Mouse (Mus musculus): ENCODE data around the gene Trnau1ap. TPM values are rescaled to one million over a fixed set of nuclear protein-coding genes. Genes with fewer than 3 reads are reported as not detected.

Trnau1ap gene
- polyA plus RNA-seq, 1 experiment from 2014 or later, result 79.5 TPM

GRCm38 (mm10) chr4:132355403-132355802 is 26.1 kb upstream of the Trnau1ap start:
- Histone ChIP-seq H3K4me2 (replicated peaks; ENCODE audit: low read depth, low read length) (no peak overlapping the region), H3K9ac (ENCODE audit: low read depth, low read length) (no peak overlapping the region), H3K4me1 (ENCODE audit: control insufficient read depth, insufficient read depth, low read length) (peaks cover 7% of the 10 kb centered on the region), H3K36me3 (ENCODE audit: control insufficient read depth, insufficient read depth, low read length) (peaks cover 59% of the 10 kb centered on the region), H3K27me3 (ENCODE audit: control insufficient read depth, insufficient read depth, low read length) (no peaks in the 10 kb centered on the region), H3K9me3 (ENCODE audit: control insufficient read depth, low read length) (no peaks in the 10 kb centered on the region), H3K4me3 (ENCODE audit: low read length) (no peak overlapping the region), H3K27ac (ENCODE audit: low read depth, low read length) (no peak overlapping the region)
- 91% methylated on average over 3 of the region's 3 CpGs for WGBS
- no peak for ATAC-seq (ENCODE audit: low FRiP score, low TSS enrichment)

GRCm38 (mm10) chr4:132354571-132354970 is 25.2 kb upstream of the Trnau1ap start:
- H3K4me1 ChIP-seq (ENCODE audit: control insufficient read depth, insufficient read depth, low read length), result peaks cover 7% of the 10 kb centered on the region
- no peak overlapping the region for H3K4me3 ChIP-seq (ENCODE audit: low read length)
- WGBS, result 92% methylated on average over 4 of the region's 4 CpGs
- H3K27ac ChIP-seq (ENCODE audit: low read depth, low read length), result no peak overlapping the region
- peaks cover 57% of the 10 kb centered on the region for H3K36me3 ChIP-seq (ENCODE audit: control insufficient read depth, insufficient read depth, low read length)
- H3K4me2 ChIP-seq (replicated peaks; ENCODE audit: low read depth, low read length), result no peak overlapping the region
- no peaks in the 10 kb centered on the region for H3K27me3 ChIP-seq (ENCODE audit: control insufficient read depth, insufficient read depth, low read length)
- no peaks in the 10 kb centered on the region for H3K9me3 ChIP-seq (ENCODE audit: control insufficient read depth, low read length)
- H3K9ac ChIP-seq (ENCODE audit: low read depth, low read length), result no peak overlapping the region
- no peak for ATAC-seq (ENCODE audit: low FRiP score, low TSS enrichment)

DNA sequence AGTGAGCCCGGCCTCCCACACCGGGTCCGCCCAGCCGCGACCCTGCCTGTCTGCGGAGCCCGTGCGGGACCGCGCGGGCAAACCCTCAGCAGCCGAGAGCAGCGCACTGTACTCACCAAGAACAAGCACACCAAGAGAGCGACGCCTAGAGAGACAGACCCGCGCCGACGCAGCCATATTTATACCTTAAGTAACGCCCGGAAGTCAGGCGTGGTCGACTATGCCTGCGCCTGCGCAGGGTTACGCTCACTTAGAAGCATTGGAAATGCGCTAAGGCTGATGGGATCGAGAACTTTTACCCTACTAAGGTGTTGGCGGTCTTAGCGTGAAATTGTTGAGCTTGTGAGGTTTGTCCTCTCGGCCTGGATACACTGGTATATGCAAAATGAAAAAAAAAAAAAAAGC is 24.1 kb upstream of the Trnau1ap start, which contains the start of gene Rcc1:
Gene Rcc1 (minus strand): TSS at position 125 of the 405 bp plus-strand sequence.
- ATAC-seq (ENCODE audit: low FRiP score, low TSS enrichment), result peak; percentile 91
- WGBS, result 1% methylated on average over 31 of the region's 31 CpGs
- Histone ChIP-seq H3K9me3 (ENCODE audit: control insufficient read depth, low read length) (no peaks in the 10 kb centered on the region), H3K27me3 (ENCODE audit: control insufficient read depth, insufficient read depth, low read length) (no peaks in the 10 kb centered on the region), H3K4me2 (replicated peaks; ENCODE audit: low read depth, low read length) (peak within 1 kb of the TSS; percentile 67), H3K9ac (ENCODE audit: low read depth, low read length) (peak within 1 kb of the TSS; percentile 91), H3K27ac (ENCODE audit: low read depth, low read length) (peak within 1 kb of the TSS; percentile 96), H3K4me3 (ENCODE audit: low read length) (peak within 1 kb of the TSS; percentile 83), H3K36me3 (ENCODE audit: control insufficient read depth, insufficient read depth, low read length) (peaks cover 48% of the 10 kb centered on the region), H3K4me1 (ENCODE audit: control insufficient read depth, insufficient read depth, low read length) (peaks cover 7% of the 10 kb centered on the region)

GRCm38 (mm10) chr4:132352739-132353138 is 23.4 kb upstream of the Trnau1ap start:
- Histone ChIP-seq H3K9me3 (ENCODE audit: control insufficient read depth, low read length) (no peaks in the 10 kb centered on the region), H3K4me2 (replicated peaks; ENCODE audit: low read depth, low read length) (peak overlapping the region; percentile 67), H3K4me3 (ENCODE audit: low read length) (peak overlapping the region; percentile 83), H3K4me1 (ENCODE audit: control insufficient read depth, insufficient read depth, low read length) (peaks cover 7% of the 10 kb centered on the region), H3K9ac (ENCODE audit: low read depth, low read length) (peak overlapping the region; percentile 91), H3K36me3 (ENCODE audit: control insufficient read depth, insufficient read depth, low read length) (peaks cover 40% of the 10 kb centered on the region), H3K27me3 (ENCODE audit: control insufficient read depth, insufficient read depth, low read length) (no peaks in the 10 kb centered on the region), H3K27ac (ENCODE audit: low read depth, low read length) (peak overlapping the region; percentile 96)
- ATAC-seq (ENCODE audit: low FRiP score, low TSS enrichment), result no peak
- 0% methylated on average over 14 of the region's 14 CpGs for WGBS

DNA sequence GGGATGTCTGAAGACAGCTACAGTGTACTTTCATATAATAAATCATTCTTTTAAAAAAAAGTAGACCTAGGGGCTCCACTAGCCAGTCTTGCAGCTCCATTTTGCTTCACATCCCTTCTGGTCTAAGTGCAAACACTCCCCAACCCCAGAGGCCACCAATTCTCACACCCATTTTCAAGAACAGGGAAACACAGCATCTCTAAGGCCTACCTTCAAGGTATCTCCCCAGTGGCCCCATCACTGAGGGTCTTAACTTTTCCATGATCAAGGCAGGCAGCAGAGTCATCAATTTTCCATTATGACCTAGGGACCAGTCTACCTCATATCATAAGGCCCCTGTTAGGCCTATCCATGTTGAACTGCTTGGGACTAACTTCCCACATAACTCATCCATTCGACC is 22.1 kb upstream of the Trnau1ap start:
- peaks cover 7% of the 10 kb centered on the region for H3K4me1 ChIP-seq (ENCODE audit: control insufficient read depth, insufficient read depth, low read length)
- no peak for ATAC-seq (ENCODE audit: low FRiP score, low TSS enrichment)
- H3K4me3 ChIP-seq (ENCODE audit: low read length), result peak overlapping the region; percentile 83
- H3K27ac ChIP-seq (ENCODE audit: low read depth, low read length), result 0 out of 2 replicates have a peak overlapping the region, but pooled peaks have one; percentile 18
- H3K36me3 ChIP-seq (ENCODE audit: control insufficient read depth, insufficient read depth, low read length), result peaks cover 27% of the 10 kb centered on the region
- peak overlapping the region; percentile 91; the same call in 1 of the 2 replicates for H3K9ac ChIP-seq (ENCODE audit: low read depth, low read length)
- peak overlapping the region; percentile 67 for H3K4me2 ChIP-seq (replicated peaks; ENCODE audit: low read depth, low read length)
- WGBS, result 57% methylated on average over 1 of the region's 1 CpGs
- no peaks in the 10 kb centered on the region for H3K9me3 ChIP-seq (ENCODE audit: control insufficient read depth, low read length)
- H3K27me3 ChIP-seq (ENCODE audit: control insufficient read depth, insufficient read depth, low read length), result no peaks in the 10 kb centered on the region

- H3K36me3 ChIP-seq (ENCODE audit: control insufficient read depth, insufficient read depth, low read length), result peaks cover 22% of the 10 kb centered on the region
- H3K9ac ChIP-seq (ENCODE audit: low read depth, low read length), result no peak overlapping the region
- no peaks in the 10 kb centered on the region for H3K9me3 ChIP-seq (ENCODE audit: control insufficient read depth, low read length)
- H3K4me3 ChIP-seq (ENCODE audit: low read length), result no peak overlapping the region; the same call in 1 of the 2 replicates
- ATAC-seq (ENCODE audit: low FRiP score, low TSS enrichment), result no peak
- WGBS, result 74% methylated on average over 3 of the region's 3 CpGs
- peaks cover 7% of the 10 kb centered on the region for H3K4me1 ChIP-seq (ENCODE audit: control insufficient read depth, insufficient read depth, low read length)
- H3K27ac ChIP-seq (ENCODE audit: low read depth, low read length), result no peak overlapping the region
- 0 out of 2 replicates have a peak overlapping the region, but pooled peaks have one; percentile 67 for H3K4me2 ChIP-seq (replicated peaks; ENCODE audit: low read depth, low read length)
- no peaks in the 10 kb centered on the region for H3K27me3 ChIP-seq (ENCODE audit: control insufficient read depth, insufficient read depth, low read length)
Observed at GRCm38 (mm10) chr4:132350854-132351253, 21.5 kb upstream of the Trnau1ap start.

GRCm38 (mm10) chr4:132350123-132350740 is 20.9 kb upstream of the Trnau1ap start:
- 50% methylated on average over 2 of the region's 2 CpGs for WGBS

DNA sequence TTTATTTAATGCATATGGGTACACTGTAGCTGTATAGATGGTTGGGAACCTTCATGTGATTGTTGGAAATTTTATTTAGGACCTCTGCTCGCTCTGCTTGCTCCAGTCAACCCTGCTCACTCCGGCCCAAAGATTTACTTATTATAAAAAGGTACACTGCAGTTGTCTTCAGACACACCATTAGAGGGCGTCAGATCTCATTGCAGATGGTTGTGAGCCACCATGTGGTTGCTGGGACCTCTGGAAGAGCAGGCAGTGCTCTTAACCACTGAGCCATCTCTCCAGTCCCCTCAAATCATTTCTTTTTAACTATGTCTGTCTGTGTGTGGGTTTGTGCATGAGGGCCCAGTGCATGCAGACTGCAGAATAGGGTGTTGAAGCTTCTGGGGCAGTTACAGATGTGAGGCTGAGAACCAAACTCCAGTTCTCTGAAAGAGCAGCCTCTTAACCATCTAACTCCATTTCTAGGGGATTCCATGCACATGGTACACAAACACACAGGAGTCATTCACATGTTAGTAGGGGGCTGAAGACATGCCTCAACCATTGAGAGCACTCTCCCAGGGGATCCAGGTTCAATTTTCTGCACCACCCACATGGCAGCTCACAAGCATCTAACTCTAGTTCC is 20.3 kb upstream of the Trnau1ap start:
- 70% methylated on average over 3 of the region's 3 CpGs for WGBS
- H3K4me2 ChIP-seq (replicated peaks; ENCODE audit: low read depth, low read length), result no peak overlapping the region
- no peak overlapping the region for H3K4me3 ChIP-seq (ENCODE audit: low read length)
- H3K36me3 ChIP-seq (ENCODE audit: control insufficient read depth, insufficient read depth, low read length), result peaks cover 22% of the 10 kb centered on the region
- H3K4me1 ChIP-seq (ENCODE audit: control insufficient read depth, insufficient read depth, low read length), result peaks cover 10% of the 10 kb centered on the region
- H3K9me3 ChIP-seq (ENCODE audit: control insufficient read depth, low read length), result no peaks in the 10 kb centered on the region
- no peaks in the 10 kb centered on the region for H3K27me3 ChIP-seq (ENCODE audit: control insufficient read depth, insufficient read depth, low read length)
- H3K9ac ChIP-seq (ENCODE audit: low read depth, low read length), result no peak overlapping the region
- ATAC-seq (ENCODE audit: low FRiP score, low TSS enrichment), result no peak
- no peak overlapping the region for H3K27ac ChIP-seq (ENCODE audit: low read depth, low read length)

More at GRCm38 (mm10) chr4:132350123-132350740, 20.9 kb upstream of the Trnau1ap start:
- Histone ChIP-seq H3K9ac (ENCODE audit: low read depth, low read length) (no peak overlapping the region), H3K4me3 (ENCODE audit: low read length) (no peak overlapping the region), H3K36me3 (ENCODE audit: control insufficient read depth, insufficient read depth, low read length) (peaks cover 22% of the 10 kb centered on the region), H3K27ac (ENCODE audit: low read depth, low read length) (no peak overlapping the region), H3K9me3 (ENCODE audit: control insufficient read depth, low read length) (no peaks in the 10 kb centered on the region), H3K4me2 (replicated peaks; ENCODE audit: low read depth, low read length) (no peak overlapping the region), H3K4me1 (ENCODE audit: control insufficient read depth, insufficient read depth, low read length) (peaks cover 7% of the 10 kb centered on the region), H3K27me3 (ENCODE audit: control insufficient read depth, insufficient read depth, low read length) (no peaks in the 10 kb centered on the region)
- no peak for ATAC-seq (ENCODE audit: low FRiP score, low TSS enrichment)

GRCm38 (mm10) chr4:132346661-132347060 is 17.3 kb upstream of the Trnau1ap start:
- H3K27me3 ChIP-seq (ENCODE audit: control insufficient read depth, insufficient read depth, low read length), result no peaks in the 10 kb centered on the region
- ATAC-seq (ENCODE audit: low FRiP score, low TSS enrichment), result no peak
- WGBS, result 73% methylated on average over 3 of the region's 3 CpGs

More at GRCm38 (mm10) chr4:132346661-132347060, 17.3 kb upstream of the Trnau1ap start:
- Histone ChIP-seq H3K4me2 (replicated peaks; ENCODE audit: low read depth, low read length) (no peak overlapping the region), H3K27ac (ENCODE audit: low read depth, low read length) (no peak overlapping the region), H3K9me3 (ENCODE audit: control insufficient read depth, low read length) (no peaks in the 10 kb centered on the region), H3K9ac (ENCODE audit: low read depth, low read length) (no peak overlapping the region), H3K36me3 (ENCODE audit: control insufficient read depth, insufficient read depth, low read length) (peaks cover 18% of the 10 kb centered on the region), H3K4me3 (ENCODE audit: low read length) (no peak overlapping the region), H3K4me1 (ENCODE audit: control insufficient read depth, insufficient read depth, low read length) (peaks cover 17% of the 10 kb centered on the region)

Measured in kidney, embryonic 14.5 days (tissue).